Mouse (Mus musculus): ENCODE data around the gene Gm14698. TPM values are rescaled to one million over a fixed set of nuclear protein-coding genes. Genes with fewer than 3 reads are reported as not detected.
"Not testable (repeated sequence)": the region's sequence is repeated elsewhere in the genome, so short reads cannot be mapped to it uniquely, and the experiment has no call there.

The Gm14698 gene
- total RNA-seq (2014; rRNA removed) (0.47 and 2.9 TPM in 2 replicates), polyA plus RNA-seq (2015; fragmentation: Nextera tagmentation; extraction: Ambion mirVana) (2.3 and 2.5 TPM in 2 replicates)

DNA sequence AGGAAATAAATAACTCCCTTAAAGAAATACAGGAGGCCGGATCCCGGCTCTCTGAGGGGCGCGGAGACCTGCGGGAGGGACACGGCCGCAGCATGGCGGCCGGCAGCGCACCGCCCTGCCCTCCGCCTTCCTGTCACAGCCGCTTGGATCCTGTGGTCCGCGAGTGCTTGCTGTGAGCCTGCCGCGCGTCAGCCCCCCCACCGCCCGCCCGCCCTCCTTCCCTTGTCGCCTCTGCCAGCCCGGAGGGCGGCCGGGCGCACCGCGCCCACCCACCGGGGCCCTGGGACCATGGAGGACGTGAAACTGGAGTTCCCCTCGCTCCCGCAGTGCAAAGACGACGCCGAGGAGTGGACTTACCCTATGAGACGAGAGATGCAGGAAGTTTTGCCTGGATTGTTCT lies at the start of gene Gm14698:
Gene Gm14698 (plus strand): TSS at position 35 of the 400 bp plus-strand sequence.
- WGBS = 20% methylated on average over 13 of the region's 36 CpGs
- H3K4me1 ChIP-seq (ENCODE audit: insufficient read depth, low read length); DNase-seq (ENCODE audit: low spot score); H3K36me3 ChIP-seq (ENCODE audit: insufficient read depth, low read length); H3K27ac ChIP-seq; H3K9ac ChIP-seq (replicated peaks; ENCODE audit: low read length); H3K27me3 ChIP-seq (ENCODE audit: insufficient read depth, low read length); H3K9me3 ChIP-seq (ENCODE audit: low read length): not testable (repeated sequence)
- Histone ChIP-seq H3K4me3 (ENCODE audit: low read length) (peak within 1 kb of the TSS; percentile 28), H3K4me2 (ENCODE audit: low read depth, low read length) (peak within 1 kb of the TSS; percentile 36; the same call in 1 of the 2 replicates)
- peak; percentile 86 for ATAC-seq

DNA sequence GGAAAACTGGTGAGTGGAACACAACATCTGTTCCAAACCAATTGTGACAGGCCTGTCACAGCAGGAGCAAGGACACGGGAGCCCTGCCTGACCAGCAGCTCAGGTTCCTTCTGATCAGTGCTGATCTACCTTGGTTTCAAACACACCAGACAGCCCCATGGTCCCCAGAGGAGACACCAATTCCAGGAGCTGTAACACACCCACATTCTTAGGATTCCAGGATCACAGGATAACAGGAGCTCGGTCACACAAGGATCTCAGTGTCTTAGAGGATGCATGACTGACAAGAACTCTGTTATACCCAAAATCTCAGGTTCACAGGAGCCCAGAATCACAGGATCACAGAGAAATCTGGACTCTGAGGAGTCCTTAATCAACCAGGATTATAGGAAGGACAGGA lies 444 bp upstream of the Gm14698 start:
- DNase-seq (ENCODE audit: low spot score); H3K4me3 ChIP-seq (ENCODE audit: low read length); H3K27ac ChIP-seq; H3K9ac ChIP-seq (replicated peaks; ENCODE audit: low read length); H3K27me3 ChIP-seq (ENCODE audit: insufficient read depth, low read length); ATAC-seq; H3K9me3 ChIP-seq (ENCODE audit: low read length); H3K4me1 ChIP-seq (ENCODE audit: insufficient read depth, low read length); H3K36me3 ChIP-seq (ENCODE audit: insufficient read depth, low read length): not testable (repeated sequence)
- peak overlapping the region; percentile 36; the same call in 1 of the 2 replicates for H3K4me2 ChIP-seq (ENCODE audit: low read depth, low read length)
- WGBS = 31% methylated on average over 2 of the region's 2 CpGs

DNA sequence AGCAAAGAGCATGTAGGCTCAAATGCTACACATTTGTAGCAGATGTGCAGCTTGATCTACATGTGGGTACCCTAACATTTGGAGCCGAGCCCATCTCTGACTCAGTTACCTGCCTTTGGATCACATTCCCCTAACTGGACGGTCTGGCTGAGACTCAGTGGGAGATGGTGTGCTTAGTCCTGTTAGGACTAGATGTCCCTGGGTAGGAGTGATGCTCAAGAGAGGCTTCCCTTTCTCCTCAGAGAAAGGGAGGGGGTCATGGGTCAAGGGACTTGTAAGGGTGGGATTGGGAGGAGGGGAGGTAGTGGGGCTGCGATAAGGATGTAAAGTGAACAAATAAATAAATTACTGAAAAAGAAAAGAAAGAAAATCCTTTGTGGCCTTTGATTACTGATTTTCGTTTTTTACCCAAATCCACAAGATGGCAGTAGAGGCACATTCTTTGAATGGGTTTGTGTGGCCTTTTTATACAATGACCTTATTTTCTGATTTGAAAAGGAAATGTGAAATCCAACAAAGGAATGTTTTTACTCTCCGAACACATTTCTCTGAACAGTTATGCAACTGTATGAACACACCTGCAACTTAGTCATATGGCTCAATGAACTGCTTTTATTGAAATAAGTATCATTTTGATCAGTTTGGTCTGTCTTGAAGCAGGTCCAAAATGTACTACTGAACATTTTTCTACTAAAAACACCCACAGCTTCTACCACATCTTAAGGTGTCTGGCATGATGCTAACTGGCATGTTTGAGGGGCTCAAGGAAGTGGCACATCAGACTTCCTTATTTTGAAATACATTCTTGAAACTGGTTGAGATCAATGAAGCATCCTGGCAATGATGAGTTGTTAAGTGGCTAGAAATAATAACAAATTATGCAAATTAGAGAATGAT lies 18.9 kb downstream of the Gm14698 start:
- Histone ChIP-seq H3K4me2 (ENCODE audit: low read depth, low read length) (no peak overlapping the region), H3K4me1 (ENCODE audit: insufficient read depth, low read length) (no peaks in the 10 kb centered on the region), H3K9ac (replicated peaks; ENCODE audit: low read length) (no peak overlapping the region), H3K4me3 (ENCODE audit: low read length) (no peak overlapping the region), H3K36me3 (ENCODE audit: insufficient read depth, low read length) (no peaks in the 10 kb centered on the region), H3K27me3 (ENCODE audit: insufficient read depth, low read length) (no peaks in the 10 kb centered on the region), H3K9me3 (ENCODE audit: low read length) (no peaks in the 10 kb centered on the region), H3K27ac (no peak overlapping the region)
- peak; percentile 72 for DNase-seq (ENCODE audit: low spot score)
- peak; percentile 49 for ATAC-seq
- TF ChIP-seq CTCF (IDR thresholded peaks at IDR 0.05; ENCODE audit: low read depth) = peak; percentile 68
- 33% methylated on average over 5 of the region's 5 CpGs for WGBS

- no peak for TF ChIP-seq CTCF (IDR thresholded peaks at IDR 0.05; ENCODE audit: low read depth)
- 34% methylated on average over 2 of the region's 2 CpGs for WGBS
- Histone ChIP-seq H3K9ac (replicated peaks; ENCODE audit: low read length) (no peak overlapping the region), H3K4me2 (ENCODE audit: low read depth, low read length) (no peak overlapping the region), H3K27me3 (ENCODE audit: insufficient read depth, low read length) (no peaks in the 10 kb centered on the region), H3K4me1 (ENCODE audit: insufficient read depth, low read length) (no peaks in the 10 kb centered on the region), H3K36me3 (ENCODE audit: insufficient read depth, low read length) (no peaks in the 10 kb centered on the region), H3K4me3 (ENCODE audit: low read length) (no peak overlapping the region), H3K27ac (no peak overlapping the region), H3K9me3 (ENCODE audit: low read length) (no peaks in the 10 kb centered on the region)
- DNase-seq (ENCODE audit: low spot score) = peak; percentile 18
- 0 out of 2 replicates have a peak, but pooled peaks have one; percentile 32 for ATAC-seq
Observed at GRCm38 (mm10) chrX:68865145-68865544, 44.3 kb downstream of the Gm14698 start.

Other genes starting within 250 kb of the Gm14698 start
- 30.4 and 31.4 TPM in 2 replicates for gene Fmr1, start 142.6 kb upstream of the Gm14698 start, total RNA-seq (2014; rRNA removed)
- 39.9 and 40.3 TPM in 2 replicates for gene Fmr1, start 142.6 kb upstream of the Gm14698 start, polyA plus RNA-seq (2015; fragmentation: Nextera tagmentation; extraction: Ambion mirVana)
- not detected in 2 replicates for gene Fmr1nb, start 59.3 kb upstream of the Gm14698 start, total RNA-seq (2014; rRNA removed)
- gene Fmr1nb, start 59.3 kb upstream of the Gm14698 start, polyA plus RNA-seq (2015; fragmentation: Nextera tagmentation; extraction: Ambion mirVana) = 0.25 and 0.55 TPM in 2 replicates
- not detected in 2 replicates for gene Gm6812, start 72.0 kb downstream of the Gm14698 start, total RNA-seq (2014; rRNA removed)
- not detected in 2 replicates for gene Gm6812, start 72.0 kb downstream of the Gm14698 start, polyA plus RNA-seq (2015; fragmentation: Nextera tagmentation; extraction: Ambion mirVana)